Mouse (Mus musculus) kidney, adult 2 months (tissue): ENCODE measurements around the gene Olfr1214. TPM values are rescaled to one million over a fixed set of nuclear protein-coding genes. Genes with fewer than 3 reads are reported as not detected.

Experiments used
- DNase-seq: peaks from one replicate; pipeline ENCODE4 v3.0.0; 2021
- H3K27ac ChIP-seq: fragments of 200-500 bp; 2 replicates; pipeline ENCODE4 v1.5.1; 2012; ENCODE audit warnings: low read depth, low read length, control low read depth, inconsistent platforms; ENCODE audit not compliant: insufficient read depth
- H3K27me3 ChIP-seq: fragments of 200-500 bp; replicated peaks from 2 replicates; pipeline ENCODE4 v1.6.1; 2012; ENCODE audit warnings: mild to moderate bottlenecking, moderate library complexity, low read length, inconsistent platforms; ENCODE audit not compliant: control insufficient read depth, insufficient read depth
- H3K36me3 ChIP-seq: fragments of 200-500 bp; 2 replicates; pipeline ENCODE4 v1.6.1; 2012; ENCODE audit warnings: mild to moderate bottlenecking, moderate library complexity, low read length, inconsistent platforms; ENCODE audit not compliant: control insufficient read depth, insufficient read depth
- H3K4me1 ChIP-seq: fragments of 200-500 bp; 2 replicates; pipeline ENCODE4 v1.6.1; 2011; ENCODE audit warnings: low read length; ENCODE audit not compliant: control insufficient read depth, insufficient read depth
- H3K4me3 ChIP-seq: fragments of 200-500 bp; 2 replicates; pipeline ENCODE4 v1.5.1; 2011; ENCODE audit warnings: mild to moderate bottlenecking, low read depth, low read length, control low read depth; ENCODE audit not compliant: insufficient read depth
- CTCF ChIP-seq: fragments of 200-500 bp; conservative IDR thresholded peaks from 2 replicates; pipeline ENCODE4 v1.5.1; 2011; ENCODE audit warnings: low read depth, mild to moderate bottlenecking, control low read depth, low read length, moderate library complexity, mixed read lengths; ENCODE audit not compliant: insufficient read depth, insufficient read length
- POLR2A ChIP-seq: fragments of 200-500 bp; IDR thresholded peaks from one replicate; pipeline ENCODE4 v1.6.1; 2011; ENCODE audit warnings: low read depth, low read length, control low read depth
- WGBS: fragments of 180-500 bp; shearing (Covaris S2); methylation state at CpG from one replicate; pipeline ENCODE4 v1.1.7; 2018; 5-methylcytosine and 5-hydroxymethylcytosine counted together
- polyA plus RNA-seq: library from polyadenylated mRNA; depleted of rRNA; stranded (reverse); fragments of >200 nt; gene quantifications from 2 replicates; pipeline ENCODE4 v1.2.3, GENCODE M21; 2012; rRNA removed

Gene Olfr1214
- polyA plus RNA-seq, 1 experiment: not detected

DNA sequence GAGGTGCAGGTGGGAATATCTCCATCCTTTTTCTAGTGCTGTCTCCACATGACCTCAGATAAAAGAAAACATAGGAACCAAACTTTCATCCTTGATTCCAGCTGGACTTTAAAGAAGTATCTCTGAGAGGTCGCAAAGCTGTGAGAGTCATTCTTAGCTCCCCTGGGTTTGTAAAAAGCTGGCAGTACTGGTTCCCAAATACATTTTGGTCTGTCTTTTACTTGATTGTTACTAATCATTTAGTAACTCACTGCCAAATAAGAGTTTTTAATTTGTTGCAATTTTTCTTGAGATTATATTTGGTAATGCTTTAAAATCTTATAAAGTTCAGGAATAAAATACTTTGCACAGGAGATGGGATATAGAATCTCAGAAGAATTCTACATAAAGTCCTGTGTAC is 54.4 kb downstream of the Olfr1214 start, which contains the start of gene Olfr1211:
TSS of gene Olfr1211 (minus strand) at position 101 of the 400 bp plus-strand sequence.
- Histone ChIP-seq H3K27me3 (no peaks in the 10 kb centered on the region), H3K4me1 (no peaks in the 10 kb centered on the region), H3K4me3 (no peak within 1 kb of the TSS), H3K27ac (no peak within 1 kb of the TSS), H3K36me3 (no peaks in the 10 kb centered on the region)
- TF ChIP-seq POLR2A (no peak), CTCF (no peak)
- DNase-seq: no peak
- WGBS: 78% methylated on average over 1 of the region's 1 CpGs

Other genes starting within 250 kb of the Olfr1214 start
- not detected in 2 replicates for gene Olfr1198, start 241.3 kb downstream of the Olfr1214 start, polyA plus RNA-seq
- gene Olfr1199, start 232.2 kb downstream of the Olfr1214 start, polyA plus RNA-seq: not detected in 2 replicates
- gene Olfr1200, start 222.2 kb downstream of the Olfr1214 start, polyA plus RNA-seq: not detected in 2 replicates
- gene Olfr1201, start 199.6 kb downstream of the Olfr1214 start, polyA plus RNA-seq: not detected in 2 replicates
- gene Olfr1202, start 178.2 kb downstream of the Olfr1214 start, polyA plus RNA-seq: not detected in 2 replicates
- gene Olfr1205, start 162.9 kb downstream of the Olfr1214 start, polyA plus RNA-seq: not detected in 2 replicates
- not detected in 2 replicates for gene Olfr1204, start 143.4 kb downstream of the Olfr1214 start, polyA plus RNA-seq
- not detected in 2 replicates for gene Olfr1206, start 129.4 kb downstream of the Olfr1214 start, polyA plus RNA-seq
- not detected in 2 replicates for gene Olfr1208, start 90.3 kb downstream of the Olfr1214 start, polyA plus RNA-seq
- gene Olfr1209, start 77.5 kb downstream of the Olfr1214 start, polyA plus RNA-seq: not detected in 2 replicates
- gene Olfr1211, start 54.5 kb downstream of the Olfr1214 start, polyA plus RNA-seq: not detected in 2 replicates
- gene Olfr1212, start 38.7 kb downstream of the Olfr1214 start, polyA plus RNA-seq: not detected in 2 replicates
- not detected in 2 replicates for gene Gm13762, start 12.4 kb downstream of the Olfr1214 start, polyA plus RNA-seq
- gene Olfr1215, start 14.3 kb upstream of the Olfr1214 start, polyA plus RNA-seq: not detected in 2 replicates
- not detected in 2 replicates for gene Olfr1216, start 25.7 kb upstream of the Olfr1214 start, polyA plus RNA-seq
- gene Olfr1217, start 39.4 kb upstream of the Olfr1214 start, polyA plus RNA-seq: not detected in 2 replicates
- gene Olfr1218, start 68.5 kb upstream of the Olfr1214 start, polyA plus RNA-seq: not detected in 2 replicates
- gene Olfr1219, start 90.9 kb upstream of the Olfr1214 start, polyA plus RNA-seq: not detected in 2 replicates
- not detected in 2 replicates for gene Olfr1220, start 114.2 kb upstream of the Olfr1214 start, polyA plus RNA-seq
- gene Olfr1221, start 124.6 kb upstream of the Olfr1214 start, polyA plus RNA-seq: not detected in 2 replicates
- gene Olfr1222, start 140.4 kb upstream of the Olfr1214 start, polyA plus RNA-seq: not detected in 2 replicates
- not detected in 2 replicates for gene Olfr1223, start 158.9 kb upstream of the Olfr1214 start, polyA plus RNA-seq
- not detected in 2 replicates for gene Olfr1224-ps1, start 171.4 kb upstream of the Olfr1214 start, polyA plus RNA-seq
- gene Olfr1225, start 182.0 kb upstream of the Olfr1214 start, polyA plus RNA-seq: not detected in 2 replicates
- not detected in 2 replicates for gene Olfr1226, start 207.4 kb upstream of the Olfr1214 start, polyA plus RNA-seq